15 mouse cellular contexts compared by ENCODE assay signal in genomic region chr4:10727894-10728293, GRCm38 (mm10).
DNase-seq lines count a peak whose midpoint lies in the region; ATAC-seq and TF ChIP-seq lines count a peak whose summit lies in the region.
"Had no signal": no experiment of that assay in that cellular context is flagged by ENCODE, and none has a peak within 500 bp of the region (broad histone marks: within the 10 kb centered on the region; RNA-seq: fewer than 3 reads in every experiment).

No protein-coding gene starts in this region.

- H3K9me3 ChIP-seq in kidney, embryonic 15.5 days (replicated peaks) = no peaks in the 10 kb centered on the region
- H3K9me3 ChIP-seq: intestine, embryonic 15.5 days; neural tube, embryonic 13.5 days had no signal

- no peak overlapping the region for H3K4me2 ChIP-seq in kidney, embryonic 15.5 days
- H3K4me2 ChIP-seq: intestine, embryonic 15.5 days; neural tube, embryonic 13.5 days had no signal

- no peak for TF ChIP-seq POLR2A in heart, adult 2 months (IDR thresholded peaks at IDR 0.05; ENCODE audit: insufficient read depth, low read depth, low read length)
- no peak for TF ChIP-seq POLR2A in kidney, adult 2 months (IDR thresholded peaks at IDR 0.05; ENCODE audit: low read depth, low read length)

- no peak overlapping the region for H3K4me3 ChIP-seq in heart, adult 2 months
- no peak overlapping the region for H3K4me3 ChIP-seq in kidney, adult 2 months (ENCODE audit: insufficient read depth, low read depth, low read length)
- no peak overlapping the region for H3K4me3 ChIP-seq in kidney, embryonic 15.5 days (replicated peaks)
- H3K4me3 ChIP-seq: intestine, embryonic 15.5 days; neural tube, embryonic 13.5 days had no signal

- no peaks in the 10 kb centered on the region for H3K27me3 ChIP-seq in heart, adult 2 months (ENCODE audit: control insufficient read depth, insufficient read depth, low read length)
- H3K27me3 ChIP-seq in kidney, adult 2 months (replicated peaks; ENCODE audit: control insufficient read depth, insufficient read depth, low read length) = no peaks in the 10 kb centered on the region
- no peaks in the 10 kb centered on the region for H3K27me3 ChIP-seq in kidney, embryonic 15.5 days
- H3K27me3 ChIP-seq: CH12.LX; intestine, embryonic 15.5 days; neural tube, embryonic 13.5 days had no signal

- no peaks in the 10 kb centered on the region for H3K79me2 ChIP-seq in heart, adult 2 months (replicated peaks; ENCODE audit: control insufficient read depth, insufficient read depth, low read length)

- no peak overlapping the region for H3K9ac ChIP-seq in heart, adult 2 months (ENCODE audit: low read depth, low read length)
- H3K9ac ChIP-seq in kidney, embryonic 15.5 days = no peak overlapping the region
- H3K9ac ChIP-seq: intestine, embryonic 15.5 days; neural tube, embryonic 13.5 days had no signal

- no peak for TF ChIP-seq CTCF in heart, adult 2 months (IDR thresholded peaks at IDR 0.05)
- no peak for TF ChIP-seq CTCF in kidney, adult 2 months (conservative IDR thresholded peaks at IDR 0.05; ENCODE audit: insufficient read depth, insufficient read length, low read depth, low read length)

- no peaks in the 10 kb centered on the region; the same call in 1 of the 2 replicates for H3K4me1 ChIP-seq in heart, adult 2 months (ENCODE audit: control insufficient read depth, insufficient read depth, low read length)
- no peaks in the 10 kb centered on the region for H3K4me1 ChIP-seq in kidney, adult 2 months (ENCODE audit: control insufficient read depth, insufficient read depth, low read length)
- no peaks in the 10 kb centered on the region for H3K4me1 ChIP-seq in kidney, embryonic 15.5 days
- H3K4me1 ChIP-seq: intestine, embryonic 15.5 days; neural tube, embryonic 13.5 days had no signal

- peak; percentile 26; the same call in 1 of the 2 replicates for ATAC-seq in cerebellum, adult (ENCODE audit: insufficient number of reproducible peaks, low FRiP score, low TSS enrichment)
- no peak for ATAC-seq in kidney, embryonic 15.5 days (replicated peaks; ENCODE audit: low FRiP score)
- ATAC-seq: intestine, embryonic 15.5 days had no signal

- no peak overlapping the region for H3K27ac ChIP-seq in heart, adult 2 months
- no peak overlapping the region for H3K27ac ChIP-seq in kidney, adult 2 months (ENCODE audit: insufficient read depth, low read depth, low read length)
- no peak overlapping the region for H3K27ac ChIP-seq in kidney, embryonic 15.5 days
- H3K27ac ChIP-seq: intestine, embryonic 15.5 days; neural tube, embryonic 13.5 days had no signal

- no peaks in the 10 kb centered on the region for H3K36me3 ChIP-seq in heart, adult 2 months (ENCODE audit: control insufficient read depth, insufficient read depth, low read length)
- H3K36me3 ChIP-seq in kidney, adult 2 months (ENCODE audit: control insufficient read depth, insufficient read depth, low read length) = no peaks in the 10 kb centered on the region
- no peaks in the 10 kb centered on the region for H3K36me3 ChIP-seq in kidney, embryonic 15.5 days
- H3K36me3 ChIP-seq: intestine, embryonic 15.5 days; neural tube, embryonic 13.5 days had no signal

- intact Hi-C loops in heart, adult 2 months (cut with DNase I) = no loop called here

- DNase-seq in cerebellum, adult 9-11 months = no peak
- peak; percentile 61 for DNase-seq in heart, adult 11 months
- no peak for DNase-seq in heart, adult 2 months
- peak; percentile 43 for DNase-seq in kidney, adult 2 months
- peak; percentile 35 to 64 for DNase-seq in kidney, postnatal 25 days
- no peak for DNase-seq in yolk sac, embryonic 10.5 days (ENCODE audit: low spot score)
- DNase-seq: cerebellum, adult 18-20 months; heart, postnatal 36 days; spleen, adult 18-20 months; thymus, postnatal 4 days had no signal

- whole genome bisulfite sequencing in heart, adult 2 months = 43% methylated on average over 3 of the region's 3 CpGs
- 59% methylated on average over 3 of the region's 3 CpGs for whole genome bisulfite sequencing in kidney, adult 2 months
- WGBS in kidney, embryonic 15.5 days = 70% methylated on average over 3 of the region's 3 CpGs

- no peak for TF ChIP-seq EP300 in heart, adult 2 months (IDR thresholded peaks at IDR 0.05; ENCODE audit: insufficient read depth, low read depth, low read length)

Comparison
In these comparisons a context has a peak if more than half of its experiments do, and no peak if none do; other contexts are left out.
1. DNase-seq: peak in heart, adult 11 months (single experiment), kidney, adult 2 months (single experiment) and kidney, postnatal 25 days (2 of 2); none in cerebellum, adult 9-11 months (single experiment), heart, adult 2 months (0 of 2) and yolk sac, embryonic 10.5 days (single experiment).